In the genomic region with DNA sequence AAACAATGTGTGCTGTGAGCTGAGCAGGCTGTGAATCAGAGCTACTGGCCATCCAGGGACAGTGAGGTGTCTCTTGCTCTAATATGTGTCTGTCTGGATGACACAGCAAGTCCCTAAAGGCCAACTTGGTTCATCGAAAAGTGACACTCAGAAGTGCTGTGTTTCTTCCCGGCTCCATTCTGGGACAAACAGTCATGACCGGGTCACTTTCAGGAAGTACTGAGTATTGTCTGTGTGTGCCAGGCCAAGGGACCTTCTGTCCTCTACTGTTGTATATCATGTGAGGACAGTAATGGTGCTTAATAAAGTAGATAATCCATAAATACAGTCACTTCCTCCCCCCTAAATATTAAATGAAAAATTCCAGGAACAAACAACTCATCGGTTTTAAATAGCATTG, we compare ENCODE assay signal across 16 mouse cellular contexts.
DNase-seq lines count a peak whose midpoint lies in the region; ATAC-seq lines count a peak whose summit lies in the region.
"Had no signal": no experiment of that assay in that cellular context is flagged by ENCODE, and none has a peak within 500 bp of the region (broad histone marks: within the 10 kb centered on the region; RNA-seq: fewer than 3 reads in every experiment).

No protein-coding gene starts in this region.

- H3K36me3 ChIP-seq in forebrain, embryonic 16.5 days (ENCODE audit: control insufficient read depth, insufficient read depth) = no peaks in the 10 kb centered on the region
- H3K36me3 ChIP-seq: embryonic facial prominence, embryonic 15.5 days; forebrain, embryonic 12.5 days; limb, embryonic 12.5 days; neural tube, embryonic 13.5 days; stomach, embryonic 15.5 days had no signal

- 90% methylated on average over 4 of the region's 4 CpGs for WGBS in forebrain, embryonic 16.5 days

- H3K9ac ChIP-seq in forebrain, embryonic 16.5 days (replicated peaks; ENCODE audit: low read depth, low read length) = no peak overlapping the region
- H3K9ac ChIP-seq: embryonic facial prominence, embryonic 15.5 days; forebrain, embryonic 12.5 days; limb, embryonic 12.5 days; neural tube, embryonic 13.5 days; stomach, embryonic 15.5 days had no signal

- H3K27ac ChIP-seq in forebrain, embryonic 16.5 days (ENCODE audit: low read length) = no peak overlapping the region
- H3K27ac ChIP-seq: embryonic facial prominence, embryonic 15.5 days; forebrain, embryonic 12.5 days; limb, embryonic 12.5 days; neural tube, embryonic 13.5 days; stomach, embryonic 15.5 days had no signal

- no peak overlapping the region for H3K4me2 ChIP-seq in forebrain, embryonic 16.5 days (ENCODE audit: low read length)
- H3K4me2 ChIP-seq: embryonic facial prominence, embryonic 15.5 days; forebrain, embryonic 12.5 days; limb, embryonic 12.5 days; neural tube, embryonic 13.5 days; stomach, embryonic 15.5 days had no signal

- no peaks in the 10 kb centered on the region for H3K4me1 ChIP-seq in forebrain, embryonic 16.5 days (replicated peaks; ENCODE audit: control insufficient read depth, insufficient read depth, low read length)
- H3K4me1 ChIP-seq: embryonic facial prominence, embryonic 15.5 days; forebrain, embryonic 12.5 days; neural tube, embryonic 13.5 days; stomach, embryonic 15.5 days had no signal

- H3K27me3 ChIP-seq in forebrain, embryonic 16.5 days (replicated peaks; ENCODE audit: control insufficient read depth, insufficient read depth, low read length) = no peaks in the 10 kb centered on the region
- H3K27me3 ChIP-seq: embryonic facial prominence, embryonic 15.5 days; forebrain, embryonic 12.5 days; limb, embryonic 12.5 days; neural tube, embryonic 13.5 days; stomach, embryonic 15.5 days had no signal

- no peaks in the 10 kb centered on the region for H3K9me3 ChIP-seq in forebrain, embryonic 16.5 days (ENCODE audit: control insufficient read depth, low read length)
- H3K9me3 ChIP-seq: embryonic facial prominence, embryonic 15.5 days; forebrain, embryonic 12.5 days; limb, embryonic 12.5 days; neural tube, embryonic 13.5 days; stomach, embryonic 15.5 days had no signal

- no peak overlapping the region for H3K4me3 ChIP-seq in forebrain, embryonic 16.5 days (replicated peaks; ENCODE audit: low read length)
- H3K4me3 ChIP-seq: embryonic facial prominence, embryonic 15.5 days; forebrain, embryonic 12.5 days; limb, embryonic 12.5 days; neural tube, embryonic 13.5 days; stomach, embryonic 15.5 days had no signal

- DNase-seq in adrenal gland, adult 8-10 months = peak; percentile 36
- no peak for DNase-seq in adrenal gland, postnatal 25 days
- peak; percentile 25 to 27 for DNase-seq in kidney, adult 8-10 months
- no peak for DNase-seq in kidney, postnatal 4 days
- DNase-seq in kidney, adult 9 months = peak; percentile 50
- peak; percentile 72 for DNase-seq in lung, postnatal 25 days (ENCODE audit: low spot score)
- no peak for DNase-seq in frontal cortex, postnatal 14 days (ENCODE audit: low spot score in 2 of 2)
- DNase-seq: cerebellum, adult 18-20 months; thymus, postnatal 14 days had no signal

- ATAC-seq in forebrain, embryonic 16.5 days = no peak
- ATAC-seq: hindbrain, embryonic 16.5 days had no signal

Comparison
In these comparisons a context has a peak if more than half of its experiments do, and no peak if none do; other contexts are left out.
1. DNase-seq: peak in adrenal gland, adult 8-10 months (single experiment), kidney, adult 8-10 months (2 of 2), kidney, adult 9 months (single experiment) and lung, postnatal 25 days (single experiment); none in adrenal gland, postnatal 25 days (single experiment), kidney, postnatal 4 days (0 of 2) and frontal cortex, postnatal 14 days (0 of 2).